In the genomic region with DNA sequence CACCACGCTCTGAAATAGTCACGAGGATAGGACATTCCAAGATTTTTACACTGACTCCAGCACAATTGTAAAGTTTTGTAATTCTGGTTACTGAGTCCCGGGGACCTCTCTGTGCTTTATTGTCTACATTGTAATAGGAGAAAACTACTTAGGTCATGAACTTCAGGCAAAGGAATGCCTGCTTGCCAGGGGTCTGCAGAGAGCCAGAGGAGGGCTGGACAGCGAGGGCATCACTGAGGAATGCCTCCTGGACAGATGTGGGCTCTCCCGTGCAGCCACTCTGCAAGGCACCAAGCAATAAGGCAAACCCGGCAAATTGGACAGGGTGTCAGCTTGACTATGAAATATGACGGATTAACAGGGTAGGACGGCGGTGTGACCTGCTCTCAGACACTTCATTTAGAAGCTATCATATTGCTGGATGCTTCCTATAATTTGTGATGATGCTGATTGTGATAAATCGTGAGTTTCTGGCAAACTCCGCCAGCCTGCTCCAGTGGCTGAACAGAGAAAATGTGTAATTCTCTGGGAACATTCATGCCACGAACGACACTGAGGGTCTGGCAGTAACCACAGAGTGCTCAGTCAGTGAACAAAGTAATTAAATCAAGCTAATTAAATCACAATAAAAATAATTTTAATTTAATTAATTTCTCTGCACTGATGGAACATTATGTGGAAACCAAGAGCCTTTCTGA, we compare ENCODE assay signal across 16 mouse cellular contexts.
DNase-seq lines count a peak whose midpoint lies in the region; ATAC-seq lines count a peak whose summit lies in the region.
"Had no signal": no experiment of that assay in that cellular context is flagged by ENCODE, and none has a peak within 500 bp of the region (broad histone marks: within the 10 kb centered on the region; RNA-seq: fewer than 3 reads in every experiment).

No protein-coding gene starts in this region.

- H3K36me3 ChIP-seq in kidney, embryonic 15.5 days, result no peaks in the 10 kb centered on the region
- H3K36me3 ChIP-seq in hindbrain, embryonic 13.5 days, result no peaks in the 10 kb centered on the region
- H3K36me3 ChIP-seq: forebrain, embryonic 15.5 days; G1E had no signal

- H3K4me1 ChIP-seq in kidney, embryonic 15.5 days, result peaks cover 25% of the 10 kb centered on the region
- H3K4me1 ChIP-seq in hindbrain, embryonic 13.5 days (replicated peaks), result peaks cover 46% of the 10 kb centered on the region

- H3K4me3 ChIP-seq in kidney, embryonic 15.5 days (replicated peaks), result no peak overlapping the region
- no peak overlapping the region for H3K4me3 ChIP-seq in hindbrain, embryonic 13.5 days
- H3K4me3 ChIP-seq: forebrain, embryonic 15.5 days; gastrocnemius, adult 2 months; heart, adult 2 months had no signal

- 30% methylated on average over 13 of the region's 13 CpGs for WGBS in kidney, embryonic 15.5 days
- WGBS in hindbrain, embryonic 13.5 days, result 32% methylated on average over 13 of the region's 13 CpGs

- H3K4me2 ChIP-seq in kidney, embryonic 15.5 days, result no peak overlapping the region
- H3K4me2 ChIP-seq in hindbrain, embryonic 13.5 days, result no peak overlapping the region
- H3K4me2 ChIP-seq: forebrain, embryonic 15.5 days had no signal

- H3K9ac ChIP-seq in kidney, embryonic 15.5 days, result no peak overlapping the region
- H3K9ac ChIP-seq in hindbrain, embryonic 13.5 days, result no peak overlapping the region; the same call in 1 of the 2 replicates
- H3K9ac ChIP-seq: forebrain, embryonic 15.5 days; liver, embryonic 14.5 days had no signal

- H3K27ac ChIP-seq in kidney, embryonic 15.5 days, result no peak overlapping the region
- H3K27ac ChIP-seq in hindbrain, embryonic 13.5 days, result no peak overlapping the region
- H3K27ac ChIP-seq: forebrain, embryonic 15.5 days; gastrocnemius, adult 2 months; heart, adult 2 months; liver, embryonic 14.5 days had no signal

- ATAC-seq in kidney, embryonic 15.5 days (replicated peaks; ENCODE audit: low FRiP score), result 0 out of 2 replicates have a peak, but pooled peaks have one; percentile 44
- ATAC-seq in hindbrain, embryonic 13.5 days (ENCODE audit: low FRiP score), result peak; percentile 37; the same call in 1 of the 2 replicates

- no peak for DNase-seq in kidney, postnatal 4 days
- DNase-seq in retina, embryonic 14.5 days (ENCODE audit: low spot score), result peak; percentile 18
- DNase-seq in retina, postnatal 1 day, result no peak
- no peak for DNase-seq in right cerebral cortex, postnatal 10 days (ENCODE audit: low spot score in 2 of 2)
- no peak for DNase-seq in thymus, postnatal 10 days (ENCODE audit: low spot score in 2 of 2)
- DNase-seq: cerebellum, adult 11 months; cerebellum, postnatal 36 days; gastrocnemius, adult 2 months; heart, adult 2 months; heart, postnatal 14 days; kidney, postnatal 10 days had no signal

- H3K9me3 ChIP-seq in kidney, embryonic 15.5 days (replicated peaks), result no peaks in the 10 kb centered on the region
- no peaks in the 10 kb centered on the region for H3K9me3 ChIP-seq in hindbrain, embryonic 13.5 days
- H3K9me3 ChIP-seq: forebrain, embryonic 15.5 days; G1E had no signal

- peaks cover 23% of the 10 kb centered on the region; the same call in 1 of the 2 replicates for H3K27me3 ChIP-seq in kidney, embryonic 15.5 days
- H3K27me3 ChIP-seq in hindbrain, embryonic 13.5 days, result no peaks in the 10 kb centered on the region; the same call in 1 of the 2 replicates
- H3K27me3 ChIP-seq: forebrain, embryonic 15.5 days had no signal
